Mouse (Mus musculus) CH12.LX (cell line): ENCODE results near the gene 9130409I23Rik. TPM values are rescaled to one million over a fixed set of nuclear protein-coding genes. Genes with fewer than 3 reads are reported as not detected.

Experiments
- DNase-seq: peaks from one replicate; pipeline ENCODE4 v3.0.0-alpha.2; 2013; ENCODE audit errors: extremely low read depth
- H3K27ac ChIP-seq: 2 replicates; pipeline ENCODE4 v1.5.1; 2012; ENCODE audit warnings: low read depth, mild to moderate bottlenecking, control low read depth, moderate library complexity; ENCODE audit not compliant: insufficient read depth
- H3K27me3 ChIP-seq: replicated peaks from 2 replicates; pipeline ENCODE3; 2012; ENCODE audit warnings: inconsistent platforms
- H3K36me3 ChIP-seq, 2 experiments: replicated peaks in 1 of 2; 2 replicates each; pipeline versions ENCODE3 to v1.6.1; 2012; ENCODE audit warnings: inconsistent platforms in 1 of 2, low read length in 1 of 2, mild to moderate bottlenecking in 1 of 2, mixed read lengths in 1 of 2, moderate library complexity in 1 of 2; ENCODE audit not compliant: control insufficient read depth in 1 of 2, insufficient read depth in 1 of 2
- H3K4me1 ChIP-seq, 2 experiments: 2 replicates each; pipeline ENCODE4 v1.6.1; 2012; ENCODE audit warnings: inconsistent platforms in 1 of 2, moderate library complexity in 1 of 2; ENCODE audit not compliant: insufficient read depth in 2 of 2, control insufficient read depth in 1 of 2
- H3K4me2 ChIP-seq: 2 replicates; pipeline ENCODE4 v1.6.1; 2012; ENCODE audit warnings: low read depth, mild to moderate bottlenecking, control low read depth; ENCODE audit not compliant: poor library complexity, insufficient read depth, severe bottlenecking
- H3K4me3 ChIP-seq, 3 experiments: fragments of 150-350 bp in 1 of 3; sonication (generic) in 1 of 3; replicated peaks in 1 of 3; 2 replicates each; pipeline versions ENCODE3 to v1.5.1; 2011 to 2012; ENCODE audit warnings: low read depth in 2 of 3, low read length in 2 of 3, mild to moderate bottlenecking in 2 of 3, moderate library complexity in 2 of 3, control low read depth in 1 of 3, improper control_type of control experiment in 1 of 3, inconsistent platforms in 1 of 3, mixed read lengths in 1 of 3; ENCODE audit not compliant: poor library complexity in 1 of 3
- H3K79me2 ChIP-seq: replicated peaks from 2 replicates; pipeline ENCODE4 v1.6.1; 2012; ENCODE audit warnings: mild to moderate bottlenecking, moderate library complexity; ENCODE audit not compliant: control insufficient read depth, poor library complexity, insufficient read depth, severe bottlenecking; ENCODE audit errors: extremely low read depth
- H3K9ac ChIP-seq: 2 replicates; pipeline ENCODE4 v1.6.1; 2012; ENCODE audit warnings: low read depth, mild to moderate bottlenecking, control low read depth, moderate library complexity; ENCODE audit not compliant: insufficient read depth
- H3K9me3 ChIP-seq: replicated peaks from 2 replicates; pipeline ENCODE3; 2012; ENCODE audit warnings: low read length, inconsistent platforms, mixed read lengths
- BHLHE40 ChIP-seq: IDR thresholded peaks from 2 replicates; pipeline ENCODE4 v1.6.1; 2011; ENCODE audit warnings: mild to moderate bottlenecking, low read depth, low read length, improper control_type of control experiment
- CHD2 ChIP-seq: IDR thresholded peaks from 2 replicates; pipeline ENCODE4 v1.6.1; 2011; ENCODE audit warnings: low read length, improper control_type of control experiment
- ELF1 ChIP-seq: IDR thresholded peaks from 2 replicates; pipeline ENCODE4 v1.6.1; 2014; ENCODE audit warnings: low read depth, mild to moderate bottlenecking, inconsistent platforms, low read length, improper control_type of control experiment
- EP300 ChIP-seq: IDR thresholded peaks from 2 replicates; pipeline ENCODE4 v1.6.1; 2011; ENCODE audit warnings: low read length, improper control_type of control experiment
- ETS1 ChIP-seq: conservative IDR thresholded peaks from 2 replicates; pipeline ENCODE4 v1.6.1; 2012; ENCODE audit warnings: low read depth, mild to moderate bottlenecking, inconsistent platforms, low read length, improper control_type of control experiment, moderate library complexity
- GABPA ChIP-seq: IDR thresholded peaks from 2 replicates; pipeline ENCODE4 v1.6.1; 2012; ENCODE audit warnings: low read depth, low read length, improper control_type of control experiment, inconsistent platforms; ENCODE audit not compliant: insufficient replicate concordance
- HCFC1 ChIP-seq: IDR thresholded peaks from 2 replicates; pipeline ENCODE4 v1.6.1; 2012; ENCODE audit warnings: low read depth, mild to moderate bottlenecking, inconsistent platforms, low read length, improper control_type of control experiment
- IRF4 ChIP-seq: IDR thresholded peaks from 2 replicates; pipeline ENCODE4 v1.6.1; 2014; ENCODE audit warnings: low read depth, mild to moderate bottlenecking, inconsistent platforms, low read length, improper control_type of control experiment
- KAT2A ChIP-seq: IDR thresholded peaks from 2 replicates; pipeline ENCODE4 v1.6.1; 2012; ENCODE audit warnings: low read length, improper control_type of control experiment, inconsistent platforms; ENCODE audit not compliant: insufficient replicate concordance
- MYC ChIP-seq: IDR thresholded peaks from 2 replicates; pipeline ENCODE4 v1.6.1; 2011; ENCODE audit warnings: low read depth, mild to moderate bottlenecking, improper control_type of control experiment, low read length
- NELFE ChIP-seq: IDR thresholded peaks from 2 replicates; pipeline ENCODE4 v1.6.1; 2011; ENCODE audit warnings: low read depth, low read length, improper control_type of control experiment
- SMC3 ChIP-seq: IDR thresholded peaks from 2 replicates; pipeline ENCODE4 v1.6.1; 2011; ENCODE audit warnings: low read depth, low read length, improper control_type of control experiment
- TBP ChIP-seq: conservative IDR thresholded peaks from 2 replicates; pipeline ENCODE4 v1.6.1; 2011; ENCODE audit warnings: low read depth, low read length, improper control_type of control experiment
- USF1 ChIP-seq: IDR thresholded peaks from 2 replicates; pipeline ENCODE4 v1.6.1; 2014; ENCODE audit warnings: low read depth, mild to moderate bottlenecking, inconsistent platforms, low read length, improper control_type of control experiment
- ZKSCAN1 ChIP-seq: IDR thresholded peaks from 2 replicates; pipeline ENCODE4 v1.6.1; 2012; ENCODE audit warnings: low read depth, inconsistent platforms, low read length, improper control_type of control experiment, borderline replicate concordance
- dilution Hi-C: fragments of 300-500 bp; cut with MboI; formaldehyde crosslinking; loops from 2 replicates; pipeline ENCODE4 v1.14.3; 2020; ENCODE audit warnings: low sequenced_read_pairs; ENCODE audit not compliant: extremely low pct_unique_long_range_greater_than_20kb, extremely low pct_ligation_motif_present
- in situ Hi-C: fragments of 300-500 bp; cut with MboI; formaldehyde crosslinking; loops from 3 replicates; pipeline ENCODE4 v1.14.3; 2019; ENCODE audit warnings: low sequenced_read_pairs, low pct_ligation_motif_present, low pct_unique_long_range_greater_than_20kb, mixed read lengths
- polyA plus RNA-seq: library from polyadenylated mRNA; unstranded; fragments of >175 nt; gene quantifications from 2 replicates; pipeline ENCODE4 v1.2.1, GENCODE M21; 2012; ENCODE audit warnings: low read depth; ENCODE audit not compliant: insufficient read length
- total RNA-seq, 2 experiments: library from RNA; depleted of rRNA; stranded (reverse); fragments of 300-350 nt in 1 of 2; fragments of >200 nt in 1 of 2; gene quantifications; 2 replicates each; pipeline ENCODE4 v1.2.3; 2012 to 2014

Gene 9130409I23Rik
- total and polyA plus RNA-seq, 3 experiments, result not detected

- DNase-seq, result no peak
- TF ChIP-seq TBP, result no peak
- no peak for TF ChIP-seq GABPA
- TF ChIP-seq EP300, result no peak
- no peak for TF ChIP-seq BHLHE40
- TF ChIP-seq CHD2, result no peak
- no peak overlapping the region for H3K27ac ChIP-seq
- dilution Hi-C loops (no loop called here), in situ Hi-C loops (no loop called here)
- no peak overlapping the region for H3K9ac ChIP-seq
- H3K4me3 ChIP-seq, result no peak overlapping the region
- no peaks in the 10 kb centered on the region for H3K36me3 ChIP-seq
- no peaks in the 10 kb centered on the region for H3K79me2 ChIP-seq
- no peaks in the 10 kb centered on the region for H3K4me1 ChIP-seq
- peaks cover 3% of the 10 kb centered on the region for H3K9me3 ChIP-seq
- H3K4me2 ChIP-seq, result no peak overlapping the region
- no peaks in the 10 kb centered on the region for H3K27me3 ChIP-seq
Observed at GRCm38 (mm10) chr1:181061784-181062485, 10.9 kb downstream of the 9130409I23Rik start.

GRCm38 (mm10) chr1:181063991-181064390 is 13.0 kb downstream of the 9130409I23Rik start:
- DNase-seq, result no peak
- Histone ChIP-seq H3K4me2 (no peak overlapping the region), H3K4me1 (no peaks in the 10 kb centered on the region), H3K9ac (no peak overlapping the region), H3K27me3 (no peaks in the 10 kb centered on the region), H3K36me3 (no peaks in the 10 kb centered on the region), H3K79me2 (no peaks in the 10 kb centered on the region), H3K27ac (no peak overlapping the region), H3K4me3 (no peak overlapping the region), H3K9me3 (no peaks in the 10 kb centered on the region)
- dilution Hi-C loops (no loop called here), in situ Hi-C loops (no loop called here)
- TF ChIP-seq NELFE, result no peak
- no peak for TF ChIP-seq CHD2
- TF ChIP-seq HCFC1, result no peak
- TF ChIP-seq USF1, result no peak
- TF ChIP-seq SMC3, result no peak
- TF ChIP-seq IRF4, result no peak
- TF ChIP-seq ZKSCAN1, result no peak
- TF ChIP-seq EP300, result no peak
- TF ChIP-seq KAT2A, result no peak
- TF ChIP-seq MYC, result no peak
- TF ChIP-seq ETS1, result no peak
- TF ChIP-seq ELF1, result no peak
